Mouse (Mus musculus) small intestine, adult 2 months (tissue): Measurements from ENCODE around the gene Tnfsf10.

ENCODE experiments used
- CTCF ChIP-seq: fragments of 200-500 bp; IDR thresholded peaks from 2 replicates; pipeline ENCODE4 v1.5.1; 2012; ENCODE audit warnings: low read depth, mild to moderate bottlenecking, control low read depth, inconsistent platforms, low read length, moderate library complexity, mixed read lengths; ENCODE audit not compliant: insufficient replicate concordance, insufficient read length; ENCODE audit errors: extremely low read depth
- POLR2A ChIP-seq: fragments of 200-500 bp; IDR thresholded peaks from 2 replicates; pipeline ENCODE4 v1.6.1; 2012; ENCODE audit warnings: low read depth, mild to moderate bottlenecking, control low read depth, inconsistent platforms, low read length, moderate library complexity

DNA sequence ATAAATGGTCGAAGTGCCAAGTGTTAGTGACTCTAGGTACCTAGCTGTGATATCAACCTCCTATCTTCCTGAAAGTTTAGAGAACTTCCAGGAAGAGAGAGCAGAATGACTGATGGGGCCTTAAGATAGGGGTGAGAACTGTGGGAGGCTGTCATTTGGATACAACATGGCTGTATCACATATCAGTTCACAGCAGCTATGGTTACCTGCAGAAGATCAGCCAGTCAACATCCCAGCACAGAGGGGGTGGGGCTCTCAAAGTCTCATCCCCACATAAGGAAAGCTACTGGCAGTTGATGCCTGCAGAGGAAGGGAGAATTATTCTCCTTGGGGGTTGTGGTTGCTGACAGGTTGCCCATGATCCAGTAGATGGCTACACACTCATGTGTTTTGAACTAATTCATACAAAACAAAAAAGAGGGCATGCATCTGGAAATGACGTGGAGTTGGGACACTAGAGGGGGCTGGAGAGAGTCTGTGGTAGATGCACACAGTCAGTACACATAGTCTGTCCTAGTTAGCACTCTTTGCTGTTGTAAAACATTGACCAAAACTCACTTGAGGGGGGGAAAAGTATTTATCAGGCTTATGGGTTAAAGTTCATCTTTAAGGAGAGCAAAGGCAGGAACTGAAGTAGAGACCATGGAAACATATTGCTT, 2.2 kb upstream of the Tnfsf10 start:
- no peak for TF ChIP-seq POLR2A
- TF ChIP-seq CTCF, result no peak
